Mouse (Mus musculus) MEL (cell line): ENCODE measurements at regions not wholly inside any gene's neighbourhood (a gene's known extent, or its start where the extent isn't known, plus 50 kb on each side); places are given as distances from the start of the nearest gene placed in this dataset.

Experiments
- DNase-seq: peaks from one replicate; pipeline ENCODE4 v3.0.0; 2011; ENCODE audit warnings: low read depth, low spot score
- H3K27ac ChIP-seq: 2 replicates; pipeline ENCODE4 v1.5.1; 2012; ENCODE audit warnings: low read depth, mild to moderate bottlenecking, control low read depth, low read length, moderate library complexity; ENCODE audit not compliant: control insufficient read depth
- H3K27me3 ChIP-seq, 2 experiments: fragments of 150-350 bp in 1 of 2; sonication (generic) in 1 of 2; 2 replicates each; pipeline ENCODE4 v1.6.1; 2012; ENCODE audit warnings: low read length in 2 of 2, mild to moderate bottlenecking in 2 of 2, improper control_type of control experiment in 1 of 2, moderate library complexity in 1 of 2; ENCODE audit not compliant: insufficient read depth in 2 of 2, control insufficient read depth in 1 of 2
- H3K36me3 ChIP-seq, 2 experiments: 2 replicates each; pipeline ENCODE4 v1.6.1; 2012 to 2014; ENCODE audit warnings: low read length in 2 of 2, improper control_type of control experiment in 1 of 2, inconsistent platforms in 1 of 2, mild to moderate bottlenecking in 1 of 2; ENCODE audit not compliant: insufficient read depth in 2 of 2, control insufficient read depth in 1 of 2
- H3K4me1 ChIP-seq, 2 experiments: fragments of 150-350 bp in 1 of 2; sonication (generic) in 1 of 2; 2 replicates each; pipeline ENCODE4 v1.6.1; 2012; ENCODE audit warnings: low read length in 2 of 2, improper control_type of control experiment in 1 of 2, mild to moderate bottlenecking in 1 of 2; ENCODE audit not compliant: insufficient read depth in 2 of 2, control insufficient read depth in 1 of 2
- H3K4me3 ChIP-seq, 2 experiments: fragments of 150-350 bp in 1 of 2; sonication (generic) in 1 of 2; 2 replicates each; pipeline ENCODE4 v1.5.1; 2012; ENCODE audit warnings: low read depth in 2 of 2, low read length in 2 of 2, mild to moderate bottlenecking in 2 of 2, moderate library complexity in 2 of 2, control low read depth in 1 of 2, improper control_type of control experiment in 1 of 2; ENCODE audit not compliant: control insufficient read depth in 1 of 2, insufficient read depth in 1 of 2
- H3K79me2 ChIP-seq: 2 replicates; pipeline ENCODE4 v1.6.1; 2012; ENCODE audit warnings: mild to moderate bottlenecking, low read length, moderate library complexity; ENCODE audit not compliant: control insufficient read depth, poor library complexity, insufficient read depth
- H3K9ac ChIP-seq: 2 replicates; pipeline ENCODE4 v1.6.1; 2012; ENCODE audit warnings: low read depth, mild to moderate bottlenecking, control low read depth, low read length, moderate library complexity; ENCODE audit not compliant: control insufficient read depth, poor library complexity, severe bottlenecking
- H3K9me3 ChIP-seq: fragments of 150-350 bp; sonication (generic); replicated peaks from 2 replicates; pipeline ENCODE4 v1.6.1; 2012; ENCODE audit warnings: mild to moderate bottlenecking, low read length, improper control_type of control experiment, moderate library complexity; ENCODE audit not compliant: insufficient read depth
- E2F4 ChIP-seq: IDR thresholded peaks from 2 replicates; pipeline ENCODE4 v1.6.1; 2011; ENCODE audit warnings: low read depth, low read length, improper control_type of control experiment, borderline replicate concordance
- GABPA ChIP-seq: IDR thresholded peaks from 2 replicates; pipeline ENCODE4 v1.6.1; 2012; ENCODE audit warnings: low read depth, mild to moderate bottlenecking, inconsistent platforms, low read length, improper control_type of control experiment, moderate library complexity
- MAX ChIP-seq: IDR thresholded peaks from 2 replicates; pipeline ENCODE4 v1.6.1; 2011; ENCODE audit warnings: low read length, improper control_type of control experiment
- MEF2A ChIP-seq: IDR thresholded peaks from 2 replicates; pipeline ENCODE4 v1.6.1; 2014; ENCODE audit warnings: low read depth, mild to moderate bottlenecking, inconsistent platforms, low read length, improper control_type of control experiment; ENCODE audit not compliant: poor library complexity, insufficient replicate concordance, severe bottlenecking; ENCODE audit errors: extremely low read depth
- MXI1 ChIP-seq: IDR thresholded peaks from 2 replicates; pipeline ENCODE4 v1.6.1; 2011; ENCODE audit warnings: mild to moderate bottlenecking, low read depth, low read length, improper control_type of control experiment
- POLR2AphosphoS2 ChIP-seq: IDR thresholded peaks from 2 replicates; pipeline ENCODE4 v1.6.1; 2011; ENCODE audit warnings: low read length, improper control_type of control experiment
- POLR2AphosphoS5 ChIP-seq: IDR thresholded peaks from 2 replicates; pipeline ENCODE4 v1.6.1; 2012; ENCODE audit warnings: low read depth, borderline replicate concordance, mild to moderate bottlenecking, inconsistent platforms, low read length, moderate library complexity, mixed read lengths
- RCOR1 ChIP-seq: IDR thresholded peaks from 2 replicates; pipeline ENCODE4 v1.6.1; 2012; ENCODE audit warnings: low read depth, mild to moderate bottlenecking, inconsistent platforms, low read length, improper control_type of control experiment
- TBP ChIP-seq: IDR thresholded peaks from 2 replicates; pipeline ENCODE4 v1.8.0; 2011; ENCODE audit warnings: low read depth, low read length, improper control_type of control experiment
- TCF12 ChIP-seq: IDR thresholded peaks from 2 replicates; pipeline ENCODE4 v1.6.1; 2014; ENCODE audit warnings: low read depth, mild to moderate bottlenecking, inconsistent platforms, low read length, improper control_type of control experiment, moderate library complexity
- UBTF ChIP-seq: IDR thresholded peaks from 2 replicates; pipeline ENCODE4 v1.6.1; 2012; ENCODE audit warnings: low read depth, mild to moderate bottlenecking, inconsistent platforms, low read length, improper control_type of control experiment, moderate library complexity, borderline replicate concordance; ENCODE audit not compliant: insufficient read depth
- USF1 ChIP-seq: IDR thresholded peaks from 2 replicates; pipeline ENCODE4 v1.6.1; 2014; ENCODE audit warnings: low read depth, mild to moderate bottlenecking, inconsistent platforms, low read length, improper control_type of control experiment, moderate library complexity
- ZC3H11A ChIP-seq: IDR thresholded peaks from 2 replicates; pipeline ENCODE4 v1.6.1; 2012; ENCODE audit warnings: low read depth, mild to moderate bottlenecking, inconsistent platforms, low read length, improper control_type of control experiment
- ZKSCAN1 ChIP-seq: IDR thresholded peaks from 2 replicates; pipeline ENCODE4 v1.6.1; 2012; ENCODE audit warnings: low read depth, mild to moderate bottlenecking, inconsistent platforms, low read length, improper control_type of control experiment, moderate library complexity
- ZMIZ1 ChIP-seq: IDR thresholded peaks from 2 replicates; pipeline ENCODE4 v1.6.1; 2012; ENCODE audit warnings: low read depth, mild to moderate bottlenecking, inconsistent platforms, low read length, improper control_type of control experiment, moderate library complexity
- ZNF384 ChIP-seq: IDR thresholded peaks from 2 replicates; pipeline ENCODE4 v1.6.1; 2012; ENCODE audit warnings: low read depth, mild to moderate bottlenecking, inconsistent platforms, low read length, improper control_type of control experiment

DNA sequence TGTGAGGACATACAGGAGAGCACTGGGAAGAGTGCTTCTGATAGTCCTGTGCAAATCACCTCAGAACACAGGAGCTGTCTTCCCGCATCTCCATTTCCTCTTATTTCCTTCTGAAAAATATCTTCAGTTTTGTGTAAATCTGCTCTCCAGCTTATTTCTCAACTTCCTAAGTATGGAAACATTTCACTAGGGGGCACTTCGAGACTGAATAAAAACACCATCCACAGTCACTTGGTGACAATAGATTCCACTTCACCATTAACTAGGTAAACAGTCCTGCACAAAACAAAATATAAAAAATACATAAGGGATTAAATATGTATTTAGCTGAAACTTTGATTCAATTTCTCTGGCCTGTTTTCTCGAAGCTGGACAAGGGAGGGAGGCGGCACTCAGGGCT is 193.4 kb downstream of the Stim2 start:
- no peaks in the 10 kb centered on the region for H3K4me1 ChIP-seq
- DNase-seq, result no peak
- H3K27ac ChIP-seq, result no peak overlapping the region
- no peak for TF ChIP-seq MEF2A
- no peak for TF ChIP-seq GABPA
- no peak for TF ChIP-seq POLR2AphosphoS2
- TF ChIP-seq USF1, result no peak
- TF ChIP-seq ZMIZ1, result no peak
- no peaks in the 10 kb centered on the region for H3K27me3 ChIP-seq
- H3K9ac ChIP-seq, result no peak overlapping the region
- no peaks in the 10 kb centered on the region for H3K36me3 ChIP-seq
- no peaks in the 10 kb centered on the region for H3K79me2 ChIP-seq
- no peak overlapping the region for H3K4me3 ChIP-seq
- H3K9me3 ChIP-seq, result no peaks in the 10 kb centered on the region

DNA sequence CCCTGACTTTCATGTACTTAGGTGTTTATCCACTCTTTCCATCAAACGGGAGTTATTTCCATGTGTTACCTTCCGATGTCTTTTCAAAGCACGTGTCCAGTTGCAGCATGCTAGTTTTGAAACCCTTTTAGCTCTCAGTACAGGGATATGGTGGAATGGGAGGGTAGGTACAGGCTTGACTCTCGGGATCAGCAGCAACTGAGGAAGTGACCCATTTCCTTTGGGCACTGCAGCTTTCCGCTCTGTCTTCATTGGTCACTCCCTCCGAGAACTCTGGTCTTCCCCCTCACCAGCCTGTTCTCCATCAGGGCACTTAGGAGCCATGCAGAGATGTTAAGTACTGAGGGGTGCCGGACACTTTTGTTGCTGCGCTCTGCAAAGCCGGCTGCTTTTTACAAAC is 196.5 kb downstream of the Stim2 start:
- H3K4me3 ChIP-seq, result no peak overlapping the region
- no peak for DNase-seq
- no peaks in the 10 kb centered on the region for H3K4me1 ChIP-seq
- H3K79me2 ChIP-seq, result no peaks in the 10 kb centered on the region
- no peaks in the 10 kb centered on the region for H3K36me3 ChIP-seq
- H3K9me3 ChIP-seq, result no peaks in the 10 kb centered on the region
- TF ChIP-seq TCF12 (no peak), USF1 (no peak), UBTF (no peak), RCOR1 (no peak), ZNF384 (no peak), ZMIZ1 (no peak), E2F4 (no peak), POLR2AphosphoS5 (no peak), POLR2AphosphoS2 (no peak), MAX (no peak), ZKSCAN1 (no peak), TBP (no peak), GABPA (no peak), MXI1 (no peak)
- no peak overlapping the region for H3K27ac ChIP-seq
- H3K9ac ChIP-seq, result no peak overlapping the region
- no peaks in the 10 kb centered on the region for H3K27me3 ChIP-seq

DNA sequence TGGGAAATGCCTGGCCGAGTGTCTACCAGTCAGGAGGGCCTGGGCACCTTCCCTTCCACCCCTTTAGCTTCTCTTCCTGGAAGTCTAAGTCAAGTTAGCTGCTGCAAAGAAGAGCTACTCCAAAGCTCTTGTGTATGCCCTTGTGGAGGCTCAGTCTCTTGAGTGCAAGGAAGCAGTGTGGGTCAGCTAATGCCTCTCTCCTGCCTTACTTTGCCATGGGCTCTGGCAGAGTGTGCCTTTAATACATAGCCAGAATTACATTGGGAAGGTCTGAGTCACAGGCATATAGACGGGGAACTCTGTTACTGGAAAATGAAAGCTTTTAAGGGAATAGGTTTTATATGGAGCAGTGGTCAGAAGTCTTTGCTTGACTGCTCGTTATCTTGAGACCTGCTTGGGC is 201.7 kb downstream of the Stim2 start:
- H3K79me2 ChIP-seq, result no peaks in the 10 kb centered on the region
- DNase-seq, result no peak
- no peak for TF ChIP-seq ZC3H11A
- H3K4me1 ChIP-seq, result no peaks in the 10 kb centered on the region
- H3K27ac ChIP-seq, result no peak overlapping the region
- H3K27me3 ChIP-seq, result no peaks in the 10 kb centered on the region
- no peaks in the 10 kb centered on the region for H3K36me3 ChIP-seq
- no peak overlapping the region for H3K9ac ChIP-seq
- H3K4me3 ChIP-seq, result no peak overlapping the region
- H3K9me3 ChIP-seq, result no peaks in the 10 kb centered on the region
